ENCODE assay signal across 18 mouse cellular contexts in genomic region chr10:51176692-51177091, GRCm38 (mm10).
A peak's percentile ranks its signal among the peaks of the same experiment; 100 is the strongest.
DNase-seq lines count a peak whose midpoint lies in the region; ATAC-seq and TF ChIP-seq lines count a peak whose summit lies in the region.
"Had no signal": no experiment of that assay in that cellular context is flagged by ENCODE, and none has a peak within 500 bp of the region (broad histone marks: within the 10 kb centered on the region; RNA-seq: fewer than 3 reads in every experiment).

No protein-coding gene starts in this region.

- 34% methylated on average over 3 of the region's 3 CpGs for WGBS in heart, embryonic 15.5 days
- whole genome bisulfite sequencing in heart, embryonic 11.5 days (ENCODE audit: insufficient replicate concordance), result 47% methylated on average over 3 of the region's 3 CpGs
- 63% methylated on average over 3 of the region's 3 CpGs for WGBS in limb, embryonic 14.5 days
- 77% methylated on average over 3 of the region's 3 CpGs for WGBS in limb, embryonic 10.5 days
- WGBS in lung, postnatal 0 days, result 43% methylated on average over 3 of the region's 3 CpGs

- no peak overlapping the region for H3K27ac ChIP-seq in heart, embryonic 15.5 days
- no peak overlapping the region for H3K27ac ChIP-seq in heart, embryonic 11.5 days (ENCODE audit: low read depth, low read length)
- no peak overlapping the region for H3K27ac ChIP-seq in limb, embryonic 14.5 days (replicated peaks; ENCODE audit: low read depth, low read length)
- no peak overlapping the region for H3K27ac ChIP-seq in limb, embryonic 10.5 days
- no peak overlapping the region for H3K27ac ChIP-seq in lung, postnatal 0 days (ENCODE audit: low read length)
- H3K27ac ChIP-seq: embryonic facial prominence, embryonic 13.5 days; forebrain, embryonic 13.5 days; forebrain, embryonic 15.5 days had no signal

- no peaks in the 10 kb centered on the region for H3K27me3 ChIP-seq in heart, embryonic 15.5 days
- no peaks in the 10 kb centered on the region for H3K27me3 ChIP-seq in heart, embryonic 11.5 days (ENCODE audit: control insufficient read depth, insufficient read depth, low read length)
- no peaks in the 10 kb centered on the region for H3K27me3 ChIP-seq in limb, embryonic 14.5 days (ENCODE audit: control insufficient read depth, insufficient read depth, low read length)
- no peaks in the 10 kb centered on the region for H3K27me3 ChIP-seq in limb, embryonic 10.5 days (ENCODE audit: low read depth, poor library complexity, severe bottlenecking)
- no peaks in the 10 kb centered on the region for H3K27me3 ChIP-seq in lung, postnatal 0 days (replicated peaks; ENCODE audit: insufficient read depth, low read length)
- H3K27me3 ChIP-seq: embryonic facial prominence, embryonic 13.5 days; forebrain, embryonic 13.5 days; forebrain, embryonic 15.5 days had no signal

- no peak for TF ChIP-seq POLR2A in limb, embryonic 14.5 days (IDR thresholded peaks at IDR 0.05; ENCODE audit: borderline replicate concordance, extremely low read depth, insufficient read depth, insufficient read length)

- TF ChIP-seq EP300 in lung, postnatal 0 days (IDR thresholded peaks at IDR 0.05), result no peak

- no peak overlapping the region for H3K4me2 ChIP-seq in heart, embryonic 15.5 days
- H3K4me2 ChIP-seq in heart, embryonic 11.5 days, result no peak overlapping the region
- H3K4me2 ChIP-seq in limb, embryonic 14.5 days (replicated peaks; ENCODE audit: low read depth, low read length, severe bottlenecking), result no peak overlapping the region
- H3K4me2 ChIP-seq in lung, postnatal 0 days (replicated peaks; ENCODE audit: low read depth, low read length), result no peak overlapping the region
- H3K4me2 ChIP-seq: embryonic facial prominence, embryonic 13.5 days; forebrain, embryonic 13.5 days; forebrain, embryonic 15.5 days had no signal

- no peak for TF ChIP-seq CTCF in lung, postnatal 0 days (IDR thresholded peaks at IDR 0.05)

- H3K9ac ChIP-seq in heart, embryonic 15.5 days, result no peak overlapping the region
- no peak overlapping the region for H3K9ac ChIP-seq in heart, embryonic 11.5 days (ENCODE audit: low read depth, low read length)
- no peak overlapping the region for H3K9ac ChIP-seq in limb, embryonic 14.5 days (ENCODE audit: low read depth, low read length, severe bottlenecking)
- no peak overlapping the region for H3K9ac ChIP-seq in lung, postnatal 0 days (replicated peaks; ENCODE audit: low read depth)
- H3K9ac ChIP-seq: embryonic facial prominence, embryonic 13.5 days; forebrain, embryonic 13.5 days; forebrain, embryonic 15.5 days; forebrain, postnatal 0 days had no signal

- no peaks in the 10 kb centered on the region for H3K36me3 ChIP-seq in heart, embryonic 15.5 days
- H3K36me3 ChIP-seq in heart, embryonic 11.5 days (ENCODE audit: control insufficient read depth, insufficient read depth, low read length), result no peaks in the 10 kb centered on the region
- no peaks in the 10 kb centered on the region for H3K36me3 ChIP-seq in limb, embryonic 14.5 days (ENCODE audit: control insufficient read depth, insufficient read depth, low read length)
- H3K36me3 ChIP-seq in limb, embryonic 10.5 days, result no peaks in the 10 kb centered on the region
- no peaks in the 10 kb centered on the region for H3K36me3 ChIP-seq in lung, postnatal 0 days (ENCODE audit: insufficient read depth, low read length)
- H3K36me3 ChIP-seq: embryonic facial prominence, embryonic 13.5 days; forebrain, embryonic 15.5 days had no signal

- ATAC-seq in heart, embryonic 15.5 days (replicated peaks; ENCODE audit: insufficient number of reproducible peaks, insufficient read depth, low FRiP score, low read depth), result peak; percentile 50; the same call in 1 of the 2 replicates
- no peak for ATAC-seq in heart, embryonic 11.5 days (replicated peaks; ENCODE audit: insufficient number of reproducible peaks, low FRiP score, low TSS enrichment)
- no peak for ATAC-seq in limb, embryonic 14.5 days (ENCODE audit: low FRiP score, low read depth)
- peak; percentile 57; the same call in 1 of the 2 replicates for ATAC-seq in lung, postnatal 0 days
- ATAC-seq: forebrain, embryonic 13.5 days; forebrain, embryonic 15.5 days; forebrain, postnatal 0 days had no signal

- H3K4me3 ChIP-seq in heart, embryonic 15.5 days, result no peak overlapping the region
- no peak overlapping the region for H3K4me3 ChIP-seq in heart, embryonic 11.5 days (ENCODE audit: low read depth, low read length)
- H3K4me3 ChIP-seq in limb, embryonic 14.5 days (replicated peaks; ENCODE audit: low read length), result no peak overlapping the region
- H3K4me3 ChIP-seq in limb, embryonic 10.5 days, result no peak overlapping the region
- no peak overlapping the region for H3K4me3 ChIP-seq in lung, postnatal 0 days (ENCODE audit: low read depth, low read length)
- H3K4me3 ChIP-seq: embryonic facial prominence, embryonic 13.5 days; forebrain, embryonic 13.5 days; forebrain, embryonic 15.5 days had no signal

- DNase-seq in limb, embryonic 14.5 days (ENCODE audit: low spot score), result peak; percentile 11
- DNase-seq in limb, embryonic 10.5 days (ENCODE audit: low spot score), result no peak
- DNase-seq in lung, postnatal 0 days (ENCODE audit: low spot score), result peak; percentile 6
- no peak for DNase-seq in lung, postnatal 25 days (ENCODE audit: low spot score)
- DNase-seq in c-Kit-positive CD71-positive TER-119-positive erythroid progenitor cells, embryonic 14.5 days (ENCODE audit: low spot score), result no peak
- DNase-seq: adrenal gland, adult 2 months; adrenal gland, postnatal 10 days; adrenal gland, postnatal 25 days; cerebellum, adult 11-12 months; cerebellum, adult 2 months; cerebellum, adult 9-10 months; cerebellum, postnatal 25 days; forebrain, postnatal 0 days had no signal

- no peaks in the 10 kb centered on the region for H3K4me1 ChIP-seq in heart, embryonic 15.5 days (replicated peaks)
- H3K4me1 ChIP-seq in heart, embryonic 11.5 days (ENCODE audit: control insufficient read depth, insufficient read depth, low read length), result 0 out of 2 replicates have a peak, but pooled peaks cover 3% of the 10 kb centered on the region
- H3K4me1 ChIP-seq in limb, embryonic 14.5 days (ENCODE audit: control insufficient read depth, insufficient read depth, low read length), result no peaks in the 10 kb centered on the region
- no peaks in the 10 kb centered on the region for H3K4me1 ChIP-seq in limb, embryonic 10.5 days
- H3K4me1 ChIP-seq in lung, postnatal 0 days (ENCODE audit: insufficient read depth, low read depth, low read length), result no peaks in the 10 kb centered on the region
- H3K4me1 ChIP-seq: embryonic facial prominence, embryonic 13.5 days; forebrain, embryonic 15.5 days had no signal

- H3K9me3 ChIP-seq in heart, embryonic 15.5 days (replicated peaks), result no peaks in the 10 kb centered on the region
- H3K9me3 ChIP-seq in heart, embryonic 11.5 days (replicated peaks; ENCODE audit: control insufficient read depth, low read length), result no peaks in the 10 kb centered on the region
- H3K9me3 ChIP-seq in limb, embryonic 14.5 days (ENCODE audit: control insufficient read depth, low read length), result no peaks in the 10 kb centered on the region
- no peaks in the 10 kb centered on the region for H3K9me3 ChIP-seq in limb, embryonic 10.5 days (replicated peaks)
- H3K9me3 ChIP-seq in lung, postnatal 0 days (ENCODE audit: low read length), result no peaks in the 10 kb centered on the region
- H3K9me3 ChIP-seq: embryonic facial prominence, embryonic 13.5 days; forebrain, embryonic 13.5 days; forebrain, embryonic 15.5 days had no signal

Comparison
In these comparisons a context has a peak if more than half of its experiments do, and no peak if none do; other contexts are left out.
1. ATAC-seq: peak in heart, embryonic 15.5 days (single experiment) and lung, postnatal 0 days (single experiment); none in heart, embryonic 11.5 days (single experiment) and limb, embryonic 14.5 days (single experiment).
2. DNase-seq: peak in limb, embryonic 14.5 days (single experiment) and lung, postnatal 0 days (single experiment); none in limb, embryonic 10.5 days (single experiment), lung, postnatal 25 days (single experiment) and c-Kit-positive CD71-positive TER-119-positive erythroid progenitor cells, embryonic 14.5 days (single experiment).